Mouse (Mus musculus): ENCODE measurements around the gene Pja2. TPM values are rescaled to one million over a fixed set of nuclear protein-coding genes. Genes with fewer than 3 reads are reported as not detected.
"Not testable (repeated sequence)": the region's sequence is repeated elsewhere in the genome, so short reads cannot be mapped to it uniquely, and the experiment has no call there.

The Pja2 gene
- total RNA-seq, 1 experiment: 12.6 TPM

DNA sequence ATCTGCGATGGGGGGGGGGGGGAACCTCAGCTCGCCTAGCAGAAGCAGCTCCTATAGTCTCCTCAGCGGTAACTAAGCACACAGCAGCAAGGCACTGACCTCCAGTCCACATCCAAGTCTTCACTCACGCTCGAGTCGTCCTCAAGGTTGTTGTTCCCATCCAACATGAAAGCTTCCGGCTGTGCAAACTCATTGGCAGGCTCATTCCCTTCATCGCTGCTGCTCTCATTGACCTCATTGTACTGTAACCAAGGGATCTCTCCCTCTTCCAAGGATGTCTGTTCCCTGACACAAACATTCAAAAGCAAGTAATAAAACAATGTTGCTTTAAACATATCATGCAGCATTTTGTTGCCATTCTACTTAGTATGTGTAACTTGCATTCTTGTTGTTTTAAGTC, 39.0 kb downstream of the Pja2 start:
- H3K36me3 ChIP-seq (ENCODE audit: control insufficient read depth, insufficient read depth, low read length, poor library complexity, severe bottlenecking): no peaks in the 10 kb centered on the region; the same call in 1 of the 2 replicates
- no peaks in the 10 kb centered on the region for H3K9me3 ChIP-seq (ENCODE audit: control insufficient read depth, insufficient read depth, low read depth, low read length)
- H3K27ac ChIP-seq (ENCODE audit: insufficient read depth, low read depth, low read length, poor library complexity, severe bottlenecking): peak overlapping the region; percentile 51; the same call in 1 of the 2 replicates
- in situ Hi-C loops (cut with MboI; ENCODE audit: low sequenced_read_pairs in 2 of 2, unreplicated experiment in 2 of 2): no loop called here
- peak; percentile 20 for DNase-seq (ENCODE audit: low read depth, low spot score)
- H3K4me3 ChIP-seq (ENCODE audit: insufficient read depth in 1 of 2, low read depth in 1 of 2, low read length in 2 of 2, poor library complexity in 1 of 2, severe bottlenecking in 1 of 2): no peak overlapping the region
- no peak overlapping the region for H3K9ac ChIP-seq (ENCODE audit: insufficient read depth, low read depth, low read length, poor library complexity, severe bottlenecking)
- TF ChIP-seq ZNF384 (IDR thresholded peaks at IDR 0.05; ENCODE audit: low read depth, low read length): no peak
- TF ChIP-seq CHD2 (IDR thresholded peaks at IDR 0.05; ENCODE audit: low read depth, low read length): no peak
- TF ChIP-seq HCFC1 (IDR thresholded peaks at IDR 0.05; ENCODE audit: borderline replicate concordance, insufficient read depth, low read length): no peak
- no peak for TF ChIP-seq ZC3H11A (IDR thresholded peaks at IDR 0.05; ENCODE audit: borderline replicate concordance, low read depth, low read length)
- TF ChIP-seq MAFK (IDR thresholded peaks at IDR 0.05; ENCODE audit: insufficient read depth, low read depth, low read length): no peak
- H3K4me1 ChIP-seq (ENCODE audit: control insufficient read depth in 2 of 2, insufficient read depth in 2 of 2, low read length in 2 of 2, poor library complexity in 1 of 2): peaks cover 2% of the 10 kb centered on the region in 2 experiments; a peak in 2 of 4 replicates

DNA sequence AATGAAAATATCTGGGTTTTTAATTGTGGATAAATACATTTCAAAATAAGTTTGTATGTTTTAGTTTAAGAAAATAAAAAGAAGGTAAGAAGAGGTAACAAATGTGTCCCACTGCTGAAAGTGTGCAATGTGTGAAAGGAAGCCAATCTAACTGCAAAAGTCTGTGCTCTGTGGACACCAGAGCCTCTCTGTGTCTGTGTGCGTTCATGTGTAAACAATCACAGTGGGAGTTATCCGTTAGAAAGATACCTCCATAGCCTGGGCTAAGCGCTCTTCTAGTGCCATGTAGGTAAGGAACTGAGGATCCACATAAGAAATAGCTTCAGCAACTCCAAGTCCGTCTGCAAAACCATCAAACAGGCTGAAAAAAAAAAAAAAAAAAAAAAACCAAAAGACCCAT, 42.0 kb downstream of the Pja2 start:
- in situ Hi-C loops (cut with MboI; ENCODE audit: low sequenced_read_pairs in 2 of 2, unreplicated experiment in 2 of 2): no loop called here
- TF ChIP-seq CHD2 (IDR thresholded peaks at IDR 0.05; ENCODE audit: low read depth, low read length) (no peak), HCFC1 (IDR thresholded peaks at IDR 0.05; ENCODE audit: borderline replicate concordance, insufficient read depth, low read length) (no peak)
- H3K9me3 ChIP-seq (ENCODE audit: control insufficient read depth, insufficient read depth, low read depth, low read length): no peaks in the 10 kb centered on the region
- peaks cover 2% of the 10 kb centered on the region in 2 experiments; a peak in 2 of 4 replicates for H3K4me1 ChIP-seq (ENCODE audit: control insufficient read depth in 2 of 2, insufficient read depth in 2 of 2, low read length in 2 of 2, poor library complexity in 1 of 2)
- no peak overlapping the region for H3K4me3 ChIP-seq (ENCODE audit: insufficient read depth in 1 of 2, low read depth in 1 of 2, low read length in 2 of 2, poor library complexity in 1 of 2, severe bottlenecking in 1 of 2)
- H3K36me3 ChIP-seq (ENCODE audit: control insufficient read depth, insufficient read depth, low read length, poor library complexity, severe bottlenecking): no peaks in the 10 kb centered on the region; the same call in 1 of the 2 replicates
- no peak overlapping the region for H3K27ac ChIP-seq (ENCODE audit: insufficient read depth, low read depth, low read length, poor library complexity, severe bottlenecking)
- DNase-seq (ENCODE audit: low read depth, low spot score): no peak
- H3K9ac ChIP-seq (ENCODE audit: insufficient read depth, low read depth, low read length, poor library complexity, severe bottlenecking): no peak overlapping the region

DNA sequence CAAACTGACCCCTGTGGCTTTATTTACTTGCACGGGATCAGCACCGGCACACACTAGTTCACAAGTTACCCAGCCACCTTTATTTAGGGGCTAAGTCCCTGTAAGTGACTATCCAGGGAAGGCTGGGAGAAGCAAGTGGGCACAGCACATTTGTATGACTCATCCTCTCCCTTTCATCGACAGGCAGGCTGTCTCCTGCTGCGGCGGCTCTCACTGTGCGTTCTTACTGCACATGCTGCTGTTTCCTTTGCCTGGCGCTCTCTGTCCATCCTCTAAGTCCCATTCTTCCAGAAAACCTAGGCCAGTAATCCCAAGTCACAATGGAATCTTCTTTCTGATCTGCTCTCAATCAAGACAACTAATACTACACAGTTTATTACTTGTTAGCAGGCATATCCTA, 43.7 kb downstream of the Pja2 start:
- TF ChIP-seq MAFK (IDR thresholded peaks at IDR 0.05; ENCODE audit: insufficient read depth, low read depth, low read length) (no peak), ZNF384 (IDR thresholded peaks at IDR 0.05; ENCODE audit: low read depth, low read length) (no peak), CHD2 (IDR thresholded peaks at IDR 0.05; ENCODE audit: low read depth, low read length) (no peak), ZC3H11A (IDR thresholded peaks at IDR 0.05; ENCODE audit: borderline replicate concordance, low read depth, low read length) (no peak), HCFC1 (IDR thresholded peaks at IDR 0.05; ENCODE audit: borderline replicate concordance, insufficient read depth, low read length) (no peak)
- DNase-seq (ENCODE audit: low read depth, low spot score): no peak
- no peak overlapping the region for H3K4me3 ChIP-seq (ENCODE audit: insufficient read depth in 1 of 2, low read depth in 1 of 2, low read length in 2 of 2, poor library complexity in 1 of 2, severe bottlenecking in 1 of 2)
- no peak overlapping the region for H3K27ac ChIP-seq (ENCODE audit: insufficient read depth, low read depth, low read length, poor library complexity, severe bottlenecking)
- in situ Hi-C loops (cut with MboI; ENCODE audit: low sequenced_read_pairs in 2 of 2, unreplicated experiment in 2 of 2): no loop called here
- H3K9me3 ChIP-seq (ENCODE audit: control insufficient read depth, insufficient read depth, low read depth, low read length): no peaks in the 10 kb centered on the region
- no peaks in the 10 kb centered on the region; the same call in 1 of the 2 replicates for H3K36me3 ChIP-seq (ENCODE audit: control insufficient read depth, insufficient read depth, low read length, poor library complexity, severe bottlenecking)
- H3K4me1 ChIP-seq (ENCODE audit: control insufficient read depth in 2 of 2, insufficient read depth in 2 of 2, low read length in 2 of 2, poor library complexity in 1 of 2): peaks cover 2% of the 10 kb centered on the region in 2 experiments; a peak in 2 of 4 replicates
- H3K9ac ChIP-seq (ENCODE audit: insufficient read depth, low read depth, low read length, poor library complexity, severe bottlenecking): no peak overlapping the region

DNA sequence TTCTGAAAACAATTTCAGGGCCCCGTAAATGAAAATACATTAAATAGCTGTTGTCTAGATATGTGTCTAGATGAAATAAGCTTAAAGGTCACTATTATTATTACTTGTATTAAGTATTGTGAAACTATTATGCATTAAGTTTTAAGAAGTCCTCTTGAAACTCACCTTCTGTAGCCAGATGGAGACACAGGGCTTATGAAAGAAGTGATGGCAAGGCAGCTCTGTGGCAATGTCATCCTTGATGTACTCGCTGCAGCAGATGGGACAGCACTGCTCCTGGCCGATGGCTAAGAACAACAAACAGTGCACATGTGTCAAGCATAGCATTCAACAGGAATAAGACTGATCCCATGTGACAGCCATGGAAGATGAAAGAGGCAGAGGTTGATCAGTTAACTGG, 44.9 kb downstream of the Pja2 start:
- no peak overlapping the region for H3K4me3 ChIP-seq (ENCODE audit: insufficient read depth in 1 of 2, low read depth in 1 of 2, low read length in 2 of 2, poor library complexity in 1 of 2, severe bottlenecking in 1 of 2)
- H3K9ac ChIP-seq (ENCODE audit: insufficient read depth, low read depth, low read length, poor library complexity, severe bottlenecking): no peak overlapping the region
- no peak for TF ChIP-seq MAFK (IDR thresholded peaks at IDR 0.05; ENCODE audit: insufficient read depth, low read depth, low read length)
- no peak for TF ChIP-seq ZC3H11A (IDR thresholded peaks at IDR 0.05; ENCODE audit: borderline replicate concordance, low read depth, low read length)
- no peak for TF ChIP-seq ZNF384 (IDR thresholded peaks at IDR 0.05; ENCODE audit: low read depth, low read length)
- TF ChIP-seq HCFC1 (IDR thresholded peaks at IDR 0.05; ENCODE audit: borderline replicate concordance, insufficient read depth, low read length): no peak
- no peak for TF ChIP-seq CHD2 (IDR thresholded peaks at IDR 0.05; ENCODE audit: low read depth, low read length)
- no peak for DNase-seq (ENCODE audit: low read depth, low spot score)
- no peaks in the 10 kb centered on the region for H3K4me1 ChIP-seq (ENCODE audit: control insufficient read depth in 2 of 2, insufficient read depth in 2 of 2, low read length in 2 of 2, poor library complexity in 1 of 2)
- H3K36me3 ChIP-seq (ENCODE audit: control insufficient read depth, insufficient read depth, low read length, poor library complexity, severe bottlenecking): no peaks in the 10 kb centered on the region; the same call in 1 of the 2 replicates
- in situ Hi-C loops (cut with MboI; ENCODE audit: low sequenced_read_pairs in 2 of 2, unreplicated experiment in 2 of 2): no loop called here
- no peak overlapping the region for H3K27ac ChIP-seq (ENCODE audit: insufficient read depth, low read depth, low read length, poor library complexity, severe bottlenecking)
- no peaks in the 10 kb centered on the region for H3K9me3 ChIP-seq (ENCODE audit: control insufficient read depth, insufficient read depth, low read depth, low read length)

DNA sequence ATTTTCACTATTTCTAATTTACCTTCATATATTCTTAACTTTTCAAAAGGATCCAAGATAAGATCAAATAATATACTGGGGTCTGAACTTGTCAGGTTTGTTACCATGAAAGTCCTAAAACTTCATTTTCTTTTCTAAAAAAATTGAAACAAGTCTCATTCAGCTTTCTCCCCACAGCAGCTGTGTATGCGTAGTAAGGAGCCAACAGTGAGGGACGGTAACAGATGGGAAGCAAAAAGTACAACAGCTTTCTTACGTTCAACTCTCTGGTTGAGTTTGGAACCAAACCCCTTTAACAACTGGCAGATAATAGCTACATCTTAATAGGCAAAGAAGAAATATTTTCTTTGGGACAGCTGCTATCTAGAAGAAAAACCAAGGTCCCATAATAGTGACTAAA, 50.3 kb downstream of the Pja2 start:
- DNase-seq (ENCODE audit: low read depth, low spot score); H3K9ac ChIP-seq (ENCODE audit: insufficient read depth, low read depth, low read length, poor library complexity, severe bottlenecking); H3K4me1 ChIP-seq (ENCODE audit: control insufficient read depth in 2 of 2, insufficient read depth in 2 of 2, low read length in 2 of 2, poor library complexity in 1 of 2); H3K36me3 ChIP-seq (ENCODE audit: control insufficient read depth, insufficient read depth, low read length, poor library complexity, severe bottlenecking); H3K27ac ChIP-seq (ENCODE audit: insufficient read depth, low read depth, low read length, poor library complexity, severe bottlenecking); H3K9me3 ChIP-seq (ENCODE audit: control insufficient read depth, insufficient read depth, low read depth, low read length); H3K4me3 ChIP-seq (ENCODE audit: insufficient read depth in 1 of 2, low read depth in 1 of 2, low read length in 2 of 2, poor library complexity in 1 of 2, severe bottlenecking in 1 of 2); in situ Hi-C loops (cut with MboI; ENCODE audit: low sequenced_read_pairs in 2 of 2, unreplicated experiment in 2 of 2): not testable (repeated sequence)

Measured in ES-E14 (cell line).